Mouse (Mus musculus) central nervous system, embryonic 14 days (tissue): ENCODE measurements around the gene Olfr1358. TPM values are rescaled to one million over a fixed set of nuclear protein-coding genes. Genes with fewer than 3 reads are reported as not detected.

Experiments used
- polyA plus RNA-seq: library from polyadenylated mRNA; depleted of rRNA; stranded (reverse); fragments of >200 nt; gene quantifications from 2 replicates; pipeline ENCODE4 v1.2.3, GENCODE M21; 2012; rRNA removed

The Olfr1358 gene
- not detected in 2 replicates for polyA plus RNA-seq

GRCm38 (mm10) chr10:78517128-78517527, at the start of gene Olfr1358:
Gene Olfr1358, plus strand, starts transcription at chr10:78517428.

Other genes starting within 250 kb of the Olfr1358 start
- gene Agpat3, start 164.9 kb upstream of the Olfr1358 start, polyA plus RNA-seq: 68.7 and 75.8 TPM in 2 replicates
- 400 and 403 TPM in 2 replicates for gene Rrp1, start 104.4 kb upstream of the Olfr1358 start, polyA plus RNA-seq
- gene Cstb, start 91.8 kb upstream of the Olfr1358 start, polyA plus RNA-seq: 83.0 and 84.1 TPM in 2 replicates
- gene Pdxk, start 52.5 kb upstream of the Olfr1358 start, polyA plus RNA-seq: 13.6 and 17.3 TPM in 2 replicates
- 40.9 and 56.5 TPM in 2 replicates for gene Ilvbl, start 56.9 kb downstream of the Olfr1358 start, polyA plus RNA-seq
- 9.6 and 15.8 TPM in 2 replicates for gene Syde1, start 74.5 kb downstream of the Olfr1358 start, polyA plus RNA-seq
- gene Olfr1357, start 100.6 kb downstream of the Olfr1358 start, polyA plus RNA-seq: not detected in 2 replicates
- gene Casp14, start 200.9 kb downstream of the Olfr1358 start, polyA plus RNA-seq: 0.24 TPM in 1 of 2 replicates, not detected in the other
- 0.14 and 0.15 TPM in 2 replicates for gene Ccdc105, start 235.6 kb downstream of the Olfr1358 start, polyA plus RNA-seq